Mouse (Mus musculus) kidney, postnatal 0 days (tissue): ENCODE data around the gene 2310034G01Rik. TPM values are rescaled to one million over a fixed set of nuclear protein-coding genes. Genes with fewer than 3 reads are reported as not detected.

ENCODE experiments used
- ATAC-seq: fragments of 200-750 bp; cut with Nextera tagmentation; replicated peaks from 2 replicates; pipeline ENCODE4 v1.8.0; 2017; ENCODE audit warnings: low read depth, moderate number of reproducible peaks, moderate TSS enrichment, moderate library complexity; ENCODE audit not compliant: low FRiP score
- DNase-seq: peaks from one replicate; pipeline ENCODE4 v3.0.0-alpha.2; 2016; ENCODE audit warnings: low spot score
- H3K27ac ChIP-seq: fragments of 300-500 bp; sonication (generic); 2 replicates; pipeline ENCODE4 v1.5.1; 2014; ENCODE audit warnings: mild to moderate bottlenecking
- H3K27me3 ChIP-seq: fragments of 300-500 bp; sonication (generic); 2 replicates; pipeline ENCODE4 v1.6.1; 2014; ENCODE audit warnings: low read length, mixed read lengths; ENCODE audit not compliant: insufficient read depth
- H3K36me3 ChIP-seq: fragments of 300-500 bp; sonication (generic); 2 replicates; pipeline ENCODE4 v1.6.1; 2014; ENCODE audit warnings: low read length, mixed read lengths; ENCODE audit not compliant: insufficient read depth
- H3K4me1 ChIP-seq: fragments of 300-500 bp; sonication (generic); replicated peaks from 2 replicates; pipeline ENCODE4 v1.6.1; 2014; ENCODE audit warnings: antibody characterized with exemption, low read length, mixed read lengths; ENCODE audit not compliant: insufficient read depth
- H3K4me2 ChIP-seq: fragments of 300-500 bp; sonication (generic); 2 replicates; pipeline ENCODE4 v1.6.1; 2014; ENCODE audit warnings: mild to moderate bottlenecking, low read length, moderate library complexity, mixed read lengths
- H3K4me3 ChIP-seq: fragments of 300-500 bp; sonication (generic); replicated peaks from 2 replicates; pipeline ENCODE4 v1.5.1; 2014; ENCODE audit warnings: low read depth, low read length
- H3K9ac ChIP-seq: fragments of 300-500 bp; sonication (generic); 2 replicates; pipeline ENCODE4 v1.6.1; 2014; ENCODE audit warnings: low read depth, low read length
- H3K9me3 ChIP-seq: fragments of 300-500 bp; sonication (generic); replicated peaks from 2 replicates; pipeline ENCODE4 v1.6.1; 2016; ENCODE audit warnings: low read length, inconsistent platforms, mixed read lengths
- CTCF ChIP-seq: IDR thresholded peaks from 2 replicates; pipeline ENCODE4 v1.5.1; 2016; ENCODE audit warnings: antibody characterized with exemption, low read depth, mild to moderate bottlenecking, moderate library complexity
- WGBS: fragments of 180-500 bp; shearing (Covaris S2); extraction: QIAGEN DNeasy Blood & Tissue Kit; methylation state at CpG from one replicate; pipeline ENCODE4 v1.1.7; 2014; 5-methylcytosine and 5-hydroxymethylcytosine counted together
- polyA plus RNA-seq: library from polyadenylated mRNA; unstranded; fragments of >200 nt; fragmentation: Nextera tagmentation; extraction: Ambion mirVana; gene quantifications from 2 replicates; pipeline ENCODE4 v1.2.1, GENCODE M21; 2015

2310034G01Rik gene
- polyA plus RNA-seq, 1 experiment from 2014 or later = 4.0 TPM

DNA sequence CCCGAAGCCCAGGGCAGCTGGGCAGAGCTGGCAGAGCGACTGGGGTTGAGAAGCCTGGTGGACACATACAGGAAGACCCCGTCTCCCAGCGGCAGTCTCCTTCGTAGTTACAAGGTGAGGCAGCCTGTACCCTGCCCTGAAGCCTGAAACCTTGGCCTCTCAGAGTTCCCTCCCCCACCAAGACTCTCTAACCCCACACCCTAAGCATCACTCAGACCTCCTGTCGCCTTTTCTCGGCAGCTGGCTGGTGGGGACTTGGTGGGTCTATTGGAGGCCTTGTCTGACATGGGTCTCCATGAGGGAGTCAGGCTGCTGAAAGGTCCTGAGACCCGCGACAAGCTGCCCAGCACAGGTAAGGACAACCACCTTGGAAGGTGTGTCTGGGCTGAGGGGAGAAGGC is 38.8 kb downstream of the 2310034G01Rik start:
- DNase-seq = no peak
- peaks cover 26% of the 10 kb centered on the region for H3K27me3 ChIP-seq
- WGBS = 92% methylated on average over 9 of the region's 9 CpGs

DNA sequence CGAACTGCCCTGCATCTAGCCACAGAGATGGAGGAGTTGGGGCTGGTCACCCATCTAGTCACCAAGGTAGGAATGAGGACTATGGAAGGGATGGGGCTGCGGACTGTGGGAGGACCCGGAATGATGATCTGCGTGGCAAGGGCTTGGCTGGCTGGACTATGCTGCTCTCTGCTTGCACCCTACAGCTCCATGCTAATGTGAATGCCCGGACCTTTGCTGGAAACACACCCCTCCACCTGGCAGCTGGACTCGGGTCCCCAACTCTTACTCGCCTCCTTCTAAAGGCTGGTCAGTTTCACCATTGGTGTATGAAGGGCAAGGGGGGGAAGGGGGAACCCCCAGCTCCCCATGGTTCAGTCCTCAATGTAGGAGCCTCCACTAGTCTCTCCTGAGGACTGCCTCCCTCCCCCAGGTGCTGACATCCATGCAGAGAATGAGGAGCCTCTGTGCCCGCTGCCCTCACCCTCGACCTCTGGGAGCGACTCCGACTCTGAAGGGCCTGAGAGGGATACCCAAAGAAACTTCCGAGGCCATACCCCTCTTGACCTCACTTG is 39.7 kb downstream of the 2310034G01Rik start:
- TF ChIP-seq CTCF = no peak
- ATAC-seq (no peak), DNase-seq (no peak)
- Histone ChIP-seq H3K4me3 (no peak overlapping the region), H3K9me3 (no peaks in the 10 kb centered on the region), H3K4me2 (no peak overlapping the region), H3K4me1 (peaks cover 5% of the 10 kb centered on the region; the same call in 1 of the 2 replicates), H3K27ac (no peak overlapping the region), H3K9ac (no peak overlapping the region), H3K36me3 (peaks cover 18% of the 10 kb centered on the region), H3K27me3 (peaks cover 17% of the 10 kb centered on the region)
- WGBS = 91% methylated on average over 12 of the region's 12 CpGs

More for the DNA sequence above, 38.8 kb downstream of the 2310034G01Rik start:
- no peak overlapping the region for H3K9ac ChIP-seq
- no peak overlapping the region for H3K4me3 ChIP-seq
- H3K4me2 ChIP-seq = no peak overlapping the region
- H3K9me3 ChIP-seq = no peaks in the 10 kb centered on the region
- H3K36me3 ChIP-seq = peaks cover 18% of the 10 kb centered on the region
- H3K4me1 ChIP-seq = no peaks in the 10 kb centered on the region; the same call in 1 of the 2 replicates
- ATAC-seq = no peak
- H3K27ac ChIP-seq = no peak overlapping the region
- TF ChIP-seq CTCF = no peak

DNA sequence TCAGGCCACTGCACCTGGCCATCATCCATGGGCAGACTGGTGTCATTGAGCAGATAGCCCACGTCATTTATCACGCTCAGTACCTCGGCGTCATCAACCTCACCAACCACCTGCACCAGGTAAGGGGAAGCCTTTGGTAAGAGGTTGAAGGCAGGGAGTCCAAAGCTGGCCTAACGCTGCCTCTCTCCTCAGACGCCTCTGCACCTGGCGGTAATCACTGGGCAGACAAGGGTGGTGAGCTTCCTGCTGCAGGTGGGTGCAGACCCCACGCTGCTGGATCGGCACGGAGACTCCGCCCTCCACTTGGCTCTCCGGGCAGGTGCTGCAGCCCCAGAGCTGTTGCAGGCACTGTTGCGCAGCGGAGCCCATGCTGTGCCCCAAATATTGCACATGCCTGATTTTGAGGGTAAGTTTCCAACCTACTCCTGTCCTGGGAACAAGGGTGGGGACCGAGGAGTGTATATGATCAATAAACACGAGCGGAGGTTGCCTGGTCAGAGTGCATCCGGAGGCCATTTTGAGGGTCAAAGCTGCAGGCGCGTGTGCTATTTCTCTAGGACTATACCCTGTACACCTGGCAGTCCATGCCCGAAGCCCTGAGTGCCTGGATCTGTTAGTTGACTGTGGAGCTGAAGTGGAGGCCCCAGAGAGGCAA is 40.3 kb downstream of the 2310034G01Rik start:
- peaks cover 10% of the 10 kb centered on the region; the same call in 1 of the 2 replicates for H3K27me3 ChIP-seq
- no peak overlapping the region for H3K4me2 ChIP-seq
- WGBS = 85% methylated on average over 21 of the region's 21 CpGs
- H3K9me3 ChIP-seq = no peaks in the 10 kb centered on the region
- peaks cover 5% of the 10 kb centered on the region; the same call in 1 of the 2 replicates for H3K4me1 ChIP-seq
- no peak overlapping the region for H3K27ac ChIP-seq
- ATAC-seq (no peak), DNase-seq (no peak)
- H3K9ac ChIP-seq = no peak overlapping the region
- TF ChIP-seq CTCF = no peak
- no peak overlapping the region for H3K4me3 ChIP-seq
- H3K36me3 ChIP-seq = peaks cover 18% of the 10 kb centered on the region

DNA sequence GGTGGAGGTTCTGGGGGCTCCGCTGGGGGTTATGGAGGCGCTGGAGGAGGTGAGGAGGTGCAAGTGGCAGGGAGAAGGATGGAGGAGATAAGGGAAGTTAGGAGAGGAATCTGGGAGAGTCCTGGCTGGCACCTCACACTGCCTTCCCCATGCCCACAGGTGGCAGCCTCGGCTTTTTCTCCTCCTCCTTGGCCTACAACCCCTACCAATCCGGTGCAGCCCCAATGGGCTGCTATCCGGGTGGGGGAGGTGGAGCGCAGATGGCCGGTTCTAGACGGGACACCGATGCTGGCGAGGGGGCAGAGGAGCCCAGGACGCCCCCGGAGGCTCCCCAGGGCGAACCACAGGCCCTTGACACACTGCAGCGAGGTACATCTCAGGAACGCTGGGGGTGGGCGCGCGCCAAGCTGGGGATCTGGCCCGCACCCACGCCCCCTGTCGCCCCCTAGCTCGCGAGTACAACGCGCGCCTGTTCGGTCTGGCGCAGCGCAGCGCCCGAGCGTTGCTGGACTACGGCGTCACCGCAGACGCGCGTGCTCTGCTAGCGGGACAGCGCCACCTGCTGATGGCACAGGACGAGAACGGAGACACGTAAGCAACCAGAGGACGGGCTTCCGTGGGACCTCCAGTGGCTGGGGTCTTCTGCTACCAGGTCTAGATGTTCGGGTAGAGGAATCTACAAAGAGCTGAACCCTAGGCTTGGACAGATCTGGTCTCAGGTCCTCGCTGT is 41.2 kb downstream of the 2310034G01Rik start:
- H3K4me2 ChIP-seq = peak overlapping the region; percentile 84
- H3K27me3 ChIP-seq = peaks cover 1% of the 10 kb centered on the region; the same call in 1 of the 2 replicates
- no peak overlapping the region for H3K27ac ChIP-seq
- ATAC-seq (no peak), DNase-seq (peak; percentile 90)
- TF ChIP-seq CTCF = peak; percentile 96
- no peaks in the 10 kb centered on the region for H3K9me3 ChIP-seq
- peak overlapping the region; percentile 33 for H3K4me3 ChIP-seq
- H3K9ac ChIP-seq = peak overlapping the region; percentile 44; the same call in 1 of the 2 replicates
- H3K4me1 ChIP-seq = peaks cover 5% of the 10 kb centered on the region; the same call in 1 of the 2 replicates
- peaks cover 18% of the 10 kb centered on the region for H3K36me3 ChIP-seq
- WGBS = 2% methylated on average over 47 of the region's 47 CpGs

DNA sequence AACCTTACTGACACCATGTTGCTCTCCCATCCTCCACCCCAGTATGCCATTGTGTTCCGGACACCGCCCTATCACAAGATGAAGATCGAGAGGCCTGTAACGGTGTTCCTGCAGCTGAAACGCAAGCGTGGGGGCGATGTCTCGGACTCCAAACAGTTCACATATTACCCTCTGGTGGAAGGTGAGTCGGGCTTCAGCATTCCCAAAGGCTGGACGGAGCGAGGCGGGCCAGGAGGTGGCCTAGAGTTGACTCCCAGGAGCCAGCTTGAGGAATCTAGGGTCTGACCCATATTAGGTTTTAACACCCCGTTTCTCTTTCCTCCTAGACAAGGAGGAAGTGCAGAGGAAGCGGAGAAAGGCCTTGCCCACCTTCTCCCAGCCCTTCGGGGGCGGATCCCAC is 41.8 kb downstream of the 2310034G01Rik start:
- 68% methylated on average over 16 of the region's 16 CpGs for WGBS
- peaks cover 18% of the 10 kb centered on the region for H3K36me3 ChIP-seq
- H3K27me3 ChIP-seq = no peaks in the 10 kb centered on the region
- peak overlapping the region; percentile 84; the same call in 1 of the 2 replicates for H3K4me2 ChIP-seq
- H3K27ac ChIP-seq = no peak overlapping the region
- H3K4me3 ChIP-seq = no peak overlapping the region
- no peaks in the 10 kb centered on the region for H3K9me3 ChIP-seq
- no peak for ATAC-seq
- DNase-seq = no peak
- no peak overlapping the region for H3K9ac ChIP-seq
- no peak for TF ChIP-seq CTCF
- H3K4me1 ChIP-seq = peaks cover 5% of the 10 kb centered on the region; the same call in 1 of the 2 replicates

DNA sequence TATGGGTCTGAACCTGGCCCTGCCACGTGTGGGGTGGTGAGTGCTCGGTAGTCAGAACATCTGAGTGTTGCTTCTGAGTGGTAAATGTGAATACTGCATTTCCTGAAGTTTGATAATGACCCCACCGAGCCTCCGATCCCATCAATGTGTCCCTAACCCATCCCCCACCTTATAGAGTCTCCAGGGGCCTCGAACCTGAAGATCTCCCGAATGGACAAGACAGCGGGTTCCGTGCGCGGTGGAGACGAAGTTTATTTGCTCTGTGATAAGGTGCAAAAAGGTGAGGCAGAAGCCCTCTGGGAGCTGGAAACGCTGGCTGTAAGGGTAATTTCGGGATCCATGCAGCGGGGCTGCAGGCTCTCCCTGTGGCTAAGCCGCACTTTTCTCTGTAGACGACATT is 42.3 kb downstream of the 2310034G01Rik start:
- WGBS = 88% methylated on average over 16 of the region's 16 CpGs
- ATAC-seq = no peak
- TF ChIP-seq CTCF = no peak

More for the DNA sequence above, 42.3 kb downstream of the 2310034G01Rik start:
- Histone ChIP-seq H3K4me2 (no peak overlapping the region), H3K4me3 (no peak overlapping the region), H3K36me3 (peaks cover 18% of the 10 kb centered on the region), H3K27me3 (no peaks in the 10 kb centered on the region), H3K9ac (no peak overlapping the region), H3K4me1 (peaks cover 5% of the 10 kb centered on the region; the same call in 1 of the 2 replicates), H3K27ac (no peak overlapping the region), H3K9me3 (no peaks in the 10 kb centered on the region)
- DNase-seq = no peak
